In genomic region chr12:113075486-113075885, GRCm38 (mm10) we compare ENCODE assay signal across 10 mouse cellular contexts. TPM values are rescaled to one million over a fixed set of nuclear protein-coding genes. Genes with fewer than 3 reads are reported as not detected.
DNase-seq lines count a peak whose midpoint lies in the region; ATAC-seq lines count a peak whose summit lies in the region.
"Had no signal": no experiment of that assay in that cellular context is flagged by ENCODE, and none has a peak within 500 bp of the region (broad histone marks: within the 10 kb centered on the region; RNA-seq: fewer than 3 reads in every experiment).

No protein-coding gene starts in this region.

- H3K9me3 ChIP-seq in heart, embryonic 14.5 days (ENCODE audit: control insufficient read depth, low read length) = no peaks in the 10 kb centered on the region
- H3K9me3 ChIP-seq in embryonic facial prominence, embryonic 15.5 days (replicated peaks) = no peaks in the 10 kb centered on the region
- H3K9me3 ChIP-seq in intestine, embryonic 14.5 days (ENCODE audit: control insufficient read depth, low read length) = no peaks in the 10 kb centered on the region
- no peaks in the 10 kb centered on the region for H3K9me3 ChIP-seq in midbrain, embryonic 16.5 days (replicated peaks; ENCODE audit: control insufficient read depth, low read length, poor library complexity, severe bottlenecking)

- peak overlapping the region in 1 of 2 experiments; percentile 97; a peak in 1 of 4 replicates for H3K27ac ChIP-seq in heart, embryonic 14.5 days (replicated peaks in 1 of 2; ENCODE audit: control insufficient read depth in 1 of 2, insufficient read depth in 1 of 2, low read depth in 2 of 2, low read length in 2 of 2)
- no peak overlapping the region for H3K27ac ChIP-seq in embryonic facial prominence, embryonic 15.5 days (replicated peaks)
- no peak overlapping the region for H3K27ac ChIP-seq in intestine, embryonic 14.5 days (ENCODE audit: low read depth)
- H3K27ac ChIP-seq in midbrain, embryonic 16.5 days (ENCODE audit: low read length) = peak overlapping the region; percentile 95

- 53% methylated on average over 6 of the region's 6 CpGs for WGBS in heart, embryonic 14.5 days
- 53% methylated on average over 6 of the region's 6 CpGs for WGBS in embryonic facial prominence, embryonic 15.5 days
- WGBS in intestine, embryonic 14.5 days = 53% methylated on average over 6 of the region's 6 CpGs
- 62% methylated on average over 6 of the region's 6 CpGs for WGBS in midbrain, embryonic 16.5 days

- H3K4me3 ChIP-seq in heart, embryonic 14.5 days (ENCODE audit: control insufficient read depth in 1 of 2, insufficient read depth in 1 of 2, low read depth in 1 of 2, low read length in 2 of 2) = no peak overlapping the region
- H3K4me3 ChIP-seq in embryonic facial prominence, embryonic 15.5 days (replicated peaks) = 0 out of 2 replicates have a peak overlapping the region, but pooled peaks have one; percentile 55
- no peak overlapping the region for H3K4me3 ChIP-seq in intestine, embryonic 14.5 days (ENCODE audit: low read depth, low read length)
- peak overlapping the region; percentile 47 for H3K4me3 ChIP-seq in midbrain, embryonic 16.5 days (ENCODE audit: low read depth, low read length)

- no peak for DNase-seq in heart, postnatal 36 days
- DNase-seq in intestine, embryonic 14.5 days (ENCODE audit: low spot score) = no peak
- DNase-seq in adrenal gland, postnatal 10 days = no peak
- no peak for DNase-seq in adrenal gland, postnatal 25 days
- DNase-seq in kidney, postnatal 14 days = no peak

- peak overlapping the region; percentile 79; the same call in 1 of the 2 replicates for H3K9ac ChIP-seq in heart, embryonic 14.5 days (ENCODE audit: low read length)
- H3K9ac ChIP-seq in embryonic facial prominence, embryonic 15.5 days = no peak overlapping the region
- no peak overlapping the region for H3K9ac ChIP-seq in intestine, embryonic 14.5 days (ENCODE audit: low read length)
- H3K9ac ChIP-seq in midbrain, embryonic 16.5 days (ENCODE audit: low read depth, low read length) = peak overlapping the region; percentile 79

- H3K36me3 ChIP-seq in heart, embryonic 14.5 days (ENCODE audit: control insufficient read depth, insufficient read depth, low read length) = peaks cover 17% of the 10 kb centered on the region
- H3K36me3 ChIP-seq in embryonic facial prominence, embryonic 15.5 days = peaks cover 11% of the 10 kb centered on the region
- peaks cover 16% of the 10 kb centered on the region for H3K36me3 ChIP-seq in intestine, embryonic 14.5 days (ENCODE audit: control insufficient read depth, insufficient read depth, low read length)
- H3K36me3 ChIP-seq in midbrain, embryonic 16.5 days (ENCODE audit: control insufficient read depth, insufficient read depth, low read length) = peaks cover 15% of the 10 kb centered on the region

- H3K4me2 ChIP-seq in heart, embryonic 14.5 days (ENCODE audit: low read length) = peak overlapping the region; percentile 96
- H3K4me2 ChIP-seq in embryonic facial prominence, embryonic 15.5 days (replicated peaks) = peak overlapping the region; percentile 97
- H3K4me2 ChIP-seq in intestine, embryonic 14.5 days (ENCODE audit: low read length) = peak overlapping the region; percentile 97
- peak overlapping the region; percentile 91 for H3K4me2 ChIP-seq in midbrain, embryonic 16.5 days (ENCODE audit: low read length)

- intact Hi-C loops in heart, postnatal 36 days (cut with DNase I) = loop anchor here (2.0 to 10.0 kb wide), 3 partner anchors 71 to 201 kb away; no protein-coding TSS in a partner anchor

- ATAC-seq in heart, embryonic 14.5 days (ENCODE audit: insufficient number of reproducible peaks, insufficient read depth, low FRiP score, low read depth) = no peak
- ATAC-seq in embryonic facial prominence, embryonic 15.5 days (ENCODE audit: insufficient number of reproducible peaks, low FRiP score, low TSS enrichment, low read depth) = no peak
- no peak for ATAC-seq in intestine, embryonic 14.5 days (replicated peaks; ENCODE audit: low FRiP score, low TSS enrichment, low read depth)
- ATAC-seq in midbrain, embryonic 16.5 days = no peak

- no peaks in the 10 kb centered on the region for H3K27me3 ChIP-seq in heart, embryonic 14.5 days (ENCODE audit: control insufficient read depth, insufficient read depth, low read length)
- no peaks in the 10 kb centered on the region for H3K27me3 ChIP-seq in embryonic facial prominence, embryonic 15.5 days
- H3K27me3 ChIP-seq in intestine, embryonic 14.5 days (replicated peaks; ENCODE audit: control insufficient read depth, insufficient read depth, low read length) = no peaks in the 10 kb centered on the region
- no peaks in the 10 kb centered on the region for H3K27me3 ChIP-seq in midbrain, embryonic 16.5 days (ENCODE audit: control insufficient read depth, insufficient read depth, low read depth, low read length)

- peaks cover 14 to 20% of the 10 kb centered on the region in 2 experiments for H3K4me1 ChIP-seq in heart, embryonic 14.5 days (ENCODE audit: control insufficient read depth in 2 of 2, insufficient read depth in 2 of 2, low read length in 2 of 2)
- peaks cover 24% of the 10 kb centered on the region for H3K4me1 ChIP-seq in embryonic facial prominence, embryonic 15.5 days
- peaks cover 18% of the 10 kb centered on the region for H3K4me1 ChIP-seq in intestine, embryonic 14.5 days (replicated peaks; ENCODE audit: control insufficient read depth, insufficient read depth, low read length)
- H3K4me1 ChIP-seq in midbrain, embryonic 16.5 days (ENCODE audit: control insufficient read depth, insufficient read depth, low read length) = peaks cover 18% of the 10 kb centered on the region

RNA-seq across cellular contexts. Expression of gene Tex22, which starts 1.2 kb away (rescaled TPM):
- polyA plus RNA-seq in heart, embryonic 14.5 days (2014; fragmentation: Nextera tagmentation; extraction: Ambion mirVana) = not detected in 2 replicates
- total RNA-seq in heart, postnatal 36 days (2021) = not detected
- 0.20 TPM in 1 of 2 replicates, not detected in the other for polyA plus RNA-seq in embryonic facial prominence, embryonic 15.5 days (2015; fragmentation: Nextera tagmentation; extraction: Ambion mirVana)
- polyA plus RNA-seq in intestine, embryonic 14.5 days (2014; fragmentation: Nextera tagmentation; extraction: Ambion mirVana) = not detected in 2 replicates
- polyA plus RNA-seq in midbrain, embryonic 16.5 days (2015; fragmentation: Nextera tagmentation; extraction: Ambion mirVana) = not detected in 2 replicates
- total RNA-seq in adrenal gland, postnatal 10 days (2021) = not detected
- total RNA-seq in adrenal gland, postnatal 25 days (2021) = 0.67 TPM in 1 of 2 replicates, not detected in the other
- polyA plus RNA-seq: CD4-positive, CD25-positive, alpha-beta regulatory T cell, adult 4 months; erythroblast, embryonic 14.5 days had no signal

RNA-seq across cellular contexts. Expression of gene Mta1, which starts 22.6 kb away (rescaled TPM):
- polyA plus RNA-seq in heart, embryonic 14.5 days (2014; fragmentation: Nextera tagmentation; extraction: Ambion mirVana) = 14.6 and 15.5 TPM in 2 replicates
- total RNA-seq in heart, postnatal 36 days (2021) = 10 to 100 TPM; 48.7 to 56.4 TPM
- polyA plus RNA-seq in embryonic facial prominence, embryonic 15.5 days (2015; fragmentation: Nextera tagmentation; extraction: Ambion mirVana) = 14.7 and 15.6 TPM in 2 replicates
- 17.6 and 21.3 TPM in 2 replicates for polyA plus RNA-seq in intestine, embryonic 14.5 days (2014; fragmentation: Nextera tagmentation; extraction: Ambion mirVana)
- 14.4 and 15.9 TPM in 2 replicates for polyA plus RNA-seq in midbrain, embryonic 16.5 days (2015; fragmentation: Nextera tagmentation; extraction: Ambion mirVana)
- total RNA-seq in adrenal gland, postnatal 10 days (2021) = 10 to 100 TPM; 78.1 to 85.9 TPM
- 104 and 109 TPM in 2 replicates for total RNA-seq in adrenal gland, postnatal 25 days (2021)

Comparison
In these comparisons a context has a peak if more than half of its experiments do, and no peak if none do; other contexts are left out.
1. H3K4me3 ChIP-seq: peak in embryonic facial prominence, embryonic 15.5 days (single experiment) and midbrain, embryonic 16.5 days (single experiment); none in heart, embryonic 14.5 days (0 of 2) and intestine, embryonic 14.5 days (single experiment).
2. H3K9ac ChIP-seq: peak in heart, embryonic 14.5 days (single experiment) and midbrain, embryonic 16.5 days (single experiment); none in embryonic facial prominence, embryonic 15.5 days (single experiment) and intestine, embryonic 14.5 days (single experiment).
3. Peak in every context shown above with its lines, with median percentiles within 50 percentile points of each other: H3K4me2 ChIP-seq.